Mouse (Mus musculus): ENCODE results near the gene Etv6.

GRCm38 (mm10) chr6:133997935-133998334 lies 37.6 kb upstream of the Etv6 start:
- TF ChIP-seq CTCF (IDR thresholded peaks at IDR 0.05; ENCODE audit: low read depth, low read length) (no peak), POLR2A (IDR thresholded peaks at IDR 0.05; ENCODE audit: extremely low read depth, insufficient read depth, low read length) (no peak)
